Mouse (Mus musculus) embryonic facial prominence, embryonic 12.5 days (tissue): Measurements from ENCODE around the gene Slit3. TPM values are rescaled to one million over a fixed set of nuclear protein-coding genes. Genes with fewer than 3 reads are reported as not detected.

ENCODE experiments used
- ATAC-seq: fragments of 200-750 bp; cut with Nextera tagmentation; 2 replicates; pipeline ENCODE4 v1.8.0; 2017; ENCODE audit not compliant: insufficient number of reproducible peaks, insufficient read depth, low FRiP score, low TSS enrichment
- H3K27ac ChIP-seq: fragments of 300-500 bp; sonication (generic); 2 replicates; pipeline ENCODE4 v1.5.1; 2016; ENCODE audit warnings: mild to moderate bottlenecking
- H3K27me3 ChIP-seq: fragments of 300-500 bp; sonication (generic); 2 replicates; pipeline ENCODE4 v1.6.1; 2016; ENCODE audit warnings: mild to moderate bottlenecking, moderate library complexity
- H3K36me3 ChIP-seq: fragments of 300-500 bp; sonication (generic); 2 replicates; pipeline ENCODE4 v1.6.1; 2016; ENCODE audit warnings: mild to moderate bottlenecking
- H3K4me1 ChIP-seq: fragments of 300-500 bp; sonication (generic); 2 replicates; pipeline ENCODE4 v1.6.1; 2016
- H3K4me2 ChIP-seq: fragments of 300-500 bp; sonication (generic); replicated peaks from 2 replicates; pipeline ENCODE4 v1.6.1; 2016; ENCODE audit warnings: mild to moderate bottlenecking, moderate library complexity
- H3K4me3 ChIP-seq: fragments of 300-500 bp; sonication (generic); 2 replicates; pipeline ENCODE4 v1.5.1; 2016; ENCODE audit warnings: mild to moderate bottlenecking
- H3K9ac ChIP-seq: fragments of 300-500 bp; sonication (generic); 2 replicates; pipeline ENCODE4 v1.6.1; 2016; ENCODE audit warnings: mild to moderate bottlenecking, moderate library complexity
- H3K9me3 ChIP-seq: fragments of 300-500 bp; sonication (generic); 2 replicates; pipeline ENCODE4 v1.6.1; 2016; ENCODE audit warnings: mild to moderate bottlenecking, moderate library complexity
- WGBS: fragments of 180-500 bp; shearing (Covaris S2); methylation state at CpG from one replicate; pipeline ENCODE4 v1.1.7; 2016; 5-methylcytosine and 5-hydroxymethylcytosine counted together
- polyA plus RNA-seq: library from polyadenylated mRNA; unstranded; fragments of >200 nt; fragmentation: Nextera tagmentation; extraction: Ambion mirVana; gene quantifications from 2 replicates; pipeline ENCODE4 v1.2.1, GENCODE M21; 2016

The Slit3 gene
- polyA plus RNA-seq, 1 experiment from 2014 or later: 33.5 TPM

GRCm38 (mm10) chr11:35096538-35096937, 24.5 kb upstream of the Slit3 start:
- Histone ChIP-seq H3K9me3 (no peaks in the 10 kb centered on the region), H3K27ac (no peak overlapping the region), H3K27me3 (no peaks in the 10 kb centered on the region), H3K36me3 (no peaks in the 10 kb centered on the region), H3K4me2 (no peak overlapping the region), H3K4me3 (no peak overlapping the region), H3K9ac (no peak overlapping the region), H3K4me1 (no peaks in the 10 kb centered on the region)
- no peak for ATAC-seq
- WGBS: 59% methylated on average over 5 of the region's 5 CpGs

- ATAC-seq: no peak
- Histone ChIP-seq H3K27me3 (no peaks in the 10 kb centered on the region), H3K4me1 (0 out of 2 replicates have a peak, but pooled peaks cover 9% of the 10 kb centered on the region), H3K27ac (no peak overlapping the region), H3K36me3 (no peaks in the 10 kb centered on the region), H3K4me2 (no peak overlapping the region), H3K9ac (no peak overlapping the region), H3K9me3 (no peaks in the 10 kb centered on the region), H3K4me3 (no peak overlapping the region)
- whole genome bisulfite sequencing: 40% methylated on average over 4 of the region's 4 CpGs
These were observed 11.2 kb upstream of the Slit3 start for GRCm38 (mm10) chr11:35109781-35110180.

- WGBS: 47% methylated on average over 2 of the region's 2 CpGs
- Histone ChIP-seq H3K9ac (no peak overlapping the region), H3K36me3 (no peaks in the 10 kb centered on the region), H3K4me3 (no peak overlapping the region), H3K27ac (no peak overlapping the region), H3K4me2 (no peak overlapping the region), H3K9me3 (no peaks in the 10 kb centered on the region), H3K4me1 (0 out of 2 replicates have a peak, but pooled peaks cover 9% of the 10 kb centered on the region), H3K27me3 (no peaks in the 10 kb centered on the region)
- ATAC-seq: no peak
These were observed 10.2 kb upstream of the Slit3 start for GRCm38 (mm10) chr11:35110784-35111183.

GRCm38 (mm10) chr11:35113290-35113689, 7.7 kb upstream of the Slit3 start:
- no peak for ATAC-seq
- WGBS: 39% methylated on average over 1 of the region's 1 CpGs

GRCm38 (mm10) chr11:35116436-35116835, 4.6 kb upstream of the Slit3 start:
- no peak for ATAC-seq

More at GRCm38 (mm10) chr11:35113290-35113689, 7.7 kb upstream of the Slit3 start:
- H3K4me2 ChIP-seq: no peak overlapping the region
- 0 out of 2 replicates have a peak, but pooled peaks cover 9% of the 10 kb centered on the region for H3K4me1 ChIP-seq
- H3K9ac ChIP-seq: no peak overlapping the region
- H3K4me3 ChIP-seq: no peak overlapping the region
- no peaks in the 10 kb centered on the region for H3K36me3 ChIP-seq
- no peaks in the 10 kb centered on the region for H3K9me3 ChIP-seq
- no peak overlapping the region for H3K27ac ChIP-seq
- no peaks in the 10 kb centered on the region for H3K27me3 ChIP-seq

GRCm38 (mm10) chr11:35117871-35118270, 3.2 kb upstream of the Slit3 start:
- no peak overlapping the region for H3K4me2 ChIP-seq
- H3K9ac ChIP-seq: no peak overlapping the region
- no peaks in the 10 kb centered on the region for H3K36me3 ChIP-seq
- H3K27ac ChIP-seq: no peak overlapping the region
- peaks cover 25% of the 10 kb centered on the region for H3K4me1 ChIP-seq
- ATAC-seq: no peak
- H3K27me3 ChIP-seq: peaks cover 8% of the 10 kb centered on the region; the same call in 1 of the 2 replicates
- H3K9me3 ChIP-seq: no peaks in the 10 kb centered on the region
- no peak overlapping the region for H3K4me3 ChIP-seq
- 87% methylated on average over 3 of the region's 3 CpGs for WGBS

More at GRCm38 (mm10) chr11:35116436-35116835, 4.6 kb upstream of the Slit3 start:
- Histone ChIP-seq H3K9me3 (no peaks in the 10 kb centered on the region), H3K4me2 (no peak overlapping the region), H3K36me3 (no peaks in the 10 kb centered on the region), H3K4me3 (no peak overlapping the region), H3K27ac (no peak overlapping the region), H3K27me3 (peaks cover 2% of the 10 kb centered on the region; the same call in 1 of the 2 replicates), H3K9ac (no peak overlapping the region), H3K4me1 (peaks cover 21% of the 10 kb centered on the region)
- 83% methylated on average over 3 of the region's 3 CpGs for WGBS

- Histone ChIP-seq H3K9ac (no peak overlapping the region), H3K27ac (peak overlapping the region; percentile 73), H3K4me3 (no peak overlapping the region), H3K4me1 (peaks cover 31% of the 10 kb centered on the region), H3K36me3 (no peaks in the 10 kb centered on the region), H3K4me2 (no peak overlapping the region), H3K9me3 (no peaks in the 10 kb centered on the region), H3K27me3 (peaks cover 13% of the 10 kb centered on the region)
- ATAC-seq: no peak
- WGBS: 59% methylated on average over 6 of the region's 6 CpGs
These were observed 2.3 kb upstream of the Slit3 start for GRCm38 (mm10) chr11:35118731-35119130.

- Histone ChIP-seq H3K4me1 (peaks cover 37% of the 10 kb centered on the region), H3K27ac (peak overlapping the region; percentile 73)
- WGBS: 5% methylated on average over 6 of the region's 6 CpGs
These were observed 1.7 kb upstream of the Slit3 start for GRCm38 (mm10) chr11:35119360-35119759.

GRCm38 (mm10) chr11:35120076-35120475, 948 bp upstream of the Slit3 start:
- Histone ChIP-seq H3K36me3 (no peaks in the 10 kb centered on the region), H3K27me3 (peaks cover 16% of the 10 kb centered on the region), H3K27ac (peak overlapping the region; percentile 50), H3K4me1 (peaks cover 44% of the 10 kb centered on the region), H3K4me2 (peak overlapping the region; percentile 90), H3K4me3 (0 out of 2 replicates have a peak overlapping the region, but pooled peaks have one; percentile 81), H3K9ac (no peak overlapping the region), H3K9me3 (no peaks in the 10 kb centered on the region)
- ATAC-seq: no peak
- WGBS: 19% methylated on average over 5 of the region's 5 CpGs

More at GRCm38 (mm10) chr11:35119360-35119759, 1.7 kb upstream of the Slit3 start:
- Histone ChIP-seq H3K4me3 (no peak overlapping the region), H3K36me3 (no peaks in the 10 kb centered on the region), H3K9ac (no peak overlapping the region), H3K4me2 (no peak overlapping the region), H3K9me3 (no peaks in the 10 kb centered on the region), H3K27me3 (peaks cover 16% of the 10 kb centered on the region)
- ATAC-seq: no peak

GRCm38 (mm10) chr11:35121611-35121959, 561 bp downstream of the Slit3 start:
- peak overlapping the region; percentile 85 for H3K9ac ChIP-seq
- H3K27me3 ChIP-seq: peaks cover 16% of the 10 kb centered on the region
- H3K4me3 ChIP-seq: peak overlapping the region; percentile 81
- WGBS: under 1% methylated on average over 25 of the region's 27 CpGs
- H3K27ac ChIP-seq: peak overlapping the region; percentile 88
- H3K36me3 ChIP-seq: no peaks in the 10 kb centered on the region
- peaks cover 59% of the 10 kb centered on the region for H3K4me1 ChIP-seq
- ATAC-seq: peak; percentile 2; the same call in 1 of the 2 replicates
- H3K4me2 ChIP-seq: peak overlapping the region; percentile 90
- no peaks in the 10 kb centered on the region for H3K9me3 ChIP-seq

- peak overlapping the region; percentile 88; the same call in 1 of the 2 replicates for H3K27ac ChIP-seq
- peak overlapping the region; percentile 85 for H3K9ac ChIP-seq
- H3K4me2 ChIP-seq: peak overlapping the region; percentile 90
- H3K27me3 ChIP-seq: peaks cover 16% of the 10 kb centered on the region
- no peak for ATAC-seq
- H3K4me3 ChIP-seq: peak overlapping the region; percentile 81
- peaks cover 59% of the 10 kb centered on the region for H3K4me1 ChIP-seq
- WGBS: 2% methylated on average over 23 of the region's 23 CpGs
- no peaks in the 10 kb centered on the region for H3K36me3 ChIP-seq
- no peaks in the 10 kb centered on the region for H3K9me3 ChIP-seq
These were observed 1.2 kb downstream of the Slit3 start for GRCm38 (mm10) chr11:35122091-35122811.

GRCm38 (mm10) chr11:35124489-35125107, 3.6 kb downstream of the Slit3 start:
- no peak overlapping the region for H3K9ac ChIP-seq
- H3K27ac ChIP-seq: peak overlapping the region; percentile 69
- H3K4me3 ChIP-seq: no peak overlapping the region
- H3K36me3 ChIP-seq: no peaks in the 10 kb centered on the region
- H3K4me1 ChIP-seq: peaks cover 50% of the 10 kb centered on the region
- no peaks in the 10 kb centered on the region for H3K9me3 ChIP-seq
- 46% methylated on average over 17 of the region's 17 CpGs for WGBS
- H3K4me2 ChIP-seq: peak overlapping the region; percentile 90
- H3K27me3 ChIP-seq: peaks cover 16% of the 10 kb centered on the region
- no peak for ATAC-seq
